Comparison of ENCODE assay signal across 1 mouse cellular context in genomic region chr1:51681872-51682271, GRCm38 (mm10).
TF ChIP-seq lines count a peak whose summit lies in the region.

No protein-coding gene starts in this region.

TF ChIP-seq in CH12.LX, 34 proteins besides CTCF, POLR2A, EP300 and RAD21 (continued from another document):
- TF ChIP-seq BHLHE40 (IDR thresholded peaks at IDR 0.05; ENCODE audit: low read depth, low read length) (peak; percentile 33; the same call in 1 of the 2 replicates), MEF2A (IDR thresholded peaks at IDR 0.05; ENCODE audit: borderline replicate concordance, low read depth, low read length) (peak; percentile 73), NRF1 (IDR thresholded peaks at IDR 0.05; ENCODE audit: low read depth, low read length) (no peak), MYC (IDR thresholded peaks at IDR 0.05; ENCODE audit: low read depth, low read length) (peak; percentile 48; the same call in 1 of the 2 replicates), ZKSCAN1 (IDR thresholded peaks at IDR 0.05; ENCODE audit: borderline replicate concordance, low read depth, low read length) (no peak), HCFC1 (IDR thresholded peaks at IDR 0.05; ENCODE audit: low read depth, low read length) (no peak)
